Mouse (Mus musculus) lung, embryonic 14.5 days (tissue): ENCODE results near the gene Nrgn. TPM values are rescaled to one million over a fixed set of nuclear protein-coding genes. Genes with fewer than 3 reads are reported as not detected.

ENCODE experiments used
- ATAC-seq: fragments of 200-750 bp; cut with Nextera tagmentation; 2 replicates; pipeline ENCODE4 v1.8.0; 2017; ENCODE audit warnings: mild to moderate bottlenecking, moderate TSS enrichment, moderate library complexity; ENCODE audit not compliant: insufficient read depth
- DNase-seq: peaks from one replicate; pipeline ENCODE4 v3.0.0-alpha.2; 2015
- H3K27ac ChIP-seq: fragments of 300-500 bp; sonication (generic); 2 replicates; pipeline ENCODE4 v1.5.1; 2014; ENCODE audit warnings: low read depth, mild to moderate bottlenecking, moderate library complexity
- H3K27me3 ChIP-seq: fragments of 300-500 bp; sonication (generic); 2 replicates; pipeline ENCODE4 v1.6.1; 2014; ENCODE audit warnings: low read length, control low read depth; ENCODE audit not compliant: insufficient read depth
- H3K36me3 ChIP-seq: fragments of 300-500 bp; sonication (generic); 2 replicates; pipeline ENCODE4 v1.6.1; 2014; ENCODE audit warnings: control low read depth; ENCODE audit not compliant: insufficient read depth
- H3K4me1 ChIP-seq: fragments of 300-500 bp; sonication (generic); 2 replicates; pipeline ENCODE4 v1.6.1; 2014; ENCODE audit warnings: antibody characterized with exemption, control low read depth; ENCODE audit not compliant: insufficient read depth
- H3K4me2 ChIP-seq: fragments of 300-500 bp; sonication (generic); 2 replicates; pipeline ENCODE4 v1.6.1; 2014; ENCODE audit warnings: mild to moderate bottlenecking
- H3K4me3 ChIP-seq: fragments of 300-500 bp; sonication (generic); 2 replicates; pipeline ENCODE4 v1.5.1; 2014; ENCODE audit warnings: low read depth, low read length
- H3K9ac ChIP-seq: fragments of 300-500 bp; sonication (generic); 2 replicates; pipeline ENCODE4 v1.6.1; 2014
- H3K9me3 ChIP-seq: fragments of 300-500 bp; sonication (generic); 2 replicates; pipeline ENCODE4 v1.6.1; 2016; ENCODE audit warnings: low read depth, low read length, control low read depth
- CTCF ChIP-seq: IDR thresholded peaks from 2 replicates; pipeline ENCODE4 v1.5.1; 2016; ENCODE audit warnings: antibody characterized with exemption, low read depth
- WGBS: fragments of 180-500 bp; shearing (Covaris S2); extraction: QIAGEN DNeasy Blood & Tissue Kit; methylation state at CpG from one replicate; pipeline ENCODE4 v1.1.7; 2014; 5-methylcytosine and 5-hydroxymethylcytosine counted together
- polyA plus RNA-seq: library from polyadenylated mRNA; unstranded; fragments of >200 nt; fragmentation: Nextera tagmentation; extraction: Ambion mirVana; gene quantifications from 2 replicates; pipeline ENCODE4 v1.2.1, GENCODE M21; 2014

Gene Nrgn
- 6.0 and 7.2 TPM in 2 replicates for polyA plus RNA-seq

GRCm38 (mm10) chr9:37552536-37553293 lies at the start of gene Nrgn:
Gene Nrgn (minus strand): TSS chr9:37552904.
- H3K27me3 ChIP-seq: peaks cover 19% of the 10 kb centered on the region
- 5% methylated on average over 31 of the region's 31 CpGs for WGBS
- DNase-seq: peak; percentile 95
- H3K4me2 ChIP-seq: peak within 1 kb of the TSS; percentile 78
- peak within 1 kb of the TSS; percentile 42 for H3K4me3 ChIP-seq
- no peaks in the 10 kb centered on the region for H3K36me3 ChIP-seq
- peaks cover 5% of the 10 kb centered on the region; the same call in 1 of the 2 replicates for H3K4me1 ChIP-seq
- peak; percentile 98 for ATAC-seq
- no peak within 1 kb of the TSS for H3K27ac ChIP-seq
- no peak for TF ChIP-seq CTCF
- H3K9ac ChIP-seq: peak within 1 kb of the TSS; percentile 30
- H3K9me3 ChIP-seq: no peaks in the 10 kb centered on the region

GRCm38 (mm10) chr9:37600538-37601205 lies 48.0 kb upstream of the Nrgn start:
- no peak for TF ChIP-seq CTCF
- no peak overlapping the region for H3K9ac ChIP-seq
- DNase-seq: no peak
- H3K27ac ChIP-seq: no peak overlapping the region
- 91% methylated on average over 2 of the region's 2 CpGs for WGBS
- no peak overlapping the region for H3K4me3 ChIP-seq
- no peaks in the 10 kb centered on the region for H3K4me1 ChIP-seq
- ATAC-seq: no peak
- H3K4me2 ChIP-seq: no peak overlapping the region
- H3K36me3 ChIP-seq: no peaks in the 10 kb centered on the region
- no peaks in the 10 kb centered on the region for H3K9me3 ChIP-seq
- no peaks in the 10 kb centered on the region for H3K27me3 ChIP-seq

- ATAC-seq: no peak
Observed at GRCm38 (mm10) chr9:37598637-37599036, 45.9 kb upstream of the Nrgn start.

GRCm38 (mm10) chr9:37595570-37595969 lies 42.9 kb upstream of the Nrgn start:
- no peak overlapping the region for H3K27ac ChIP-seq
- no peaks in the 10 kb centered on the region for H3K4me1 ChIP-seq
- no peaks in the 10 kb centered on the region for H3K9me3 ChIP-seq
- no peak overlapping the region for H3K4me2 ChIP-seq
- H3K4me3 ChIP-seq: no peak overlapping the region
- TF ChIP-seq CTCF: no peak
- no peaks in the 10 kb centered on the region for H3K36me3 ChIP-seq
- no peak overlapping the region for H3K9ac ChIP-seq
- DNase-seq (no peak), ATAC-seq (no peak)
- no peaks in the 10 kb centered on the region for H3K27me3 ChIP-seq
- WGBS: 43% methylated on average over 1 of the region's 1 CpGs

More at GRCm38 (mm10) chr9:37598637-37599036, 45.9 kb upstream of the Nrgn start:
- TF ChIP-seq CTCF: no peak
- DNase-seq: no peak
- H3K4me1 ChIP-seq: no peaks in the 10 kb centered on the region
- no peak overlapping the region for H3K4me3 ChIP-seq
- no peaks in the 10 kb centered on the region for H3K9me3 ChIP-seq
- H3K27ac ChIP-seq: no peak overlapping the region
- WGBS: 89% methylated on average over 2 of the region's 2 CpGs
- no peak overlapping the region for H3K4me2 ChIP-seq
- H3K9ac ChIP-seq: no peak overlapping the region
- no peaks in the 10 kb centered on the region for H3K27me3 ChIP-seq
- H3K36me3 ChIP-seq: no peaks in the 10 kb centered on the region

- no peak for ATAC-seq
- WGBS: 71% methylated on average over 3 of the region's 3 CpGs
Observed at GRCm38 (mm10) chr9:37593690-37594089, 41.0 kb upstream of the Nrgn start.

GRCm38 (mm10) chr9:37592633-37593032 lies 39.9 kb upstream of the Nrgn start:
- no peak overlapping the region for H3K4me3 ChIP-seq
- no peaks in the 10 kb centered on the region for H3K4me1 ChIP-seq
- no peaks in the 10 kb centered on the region for H3K36me3 ChIP-seq
- no peak for DNase-seq
- no peaks in the 10 kb centered on the region for H3K27me3 ChIP-seq
- no peak for ATAC-seq
- 48% methylated on average over 6 of the region's 6 CpGs for WGBS
- no peaks in the 10 kb centered on the region for H3K9me3 ChIP-seq
- H3K4me2 ChIP-seq: no peak overlapping the region
- H3K9ac ChIP-seq: no peak overlapping the region
- no peak overlapping the region for H3K27ac ChIP-seq
- no peak for TF ChIP-seq CTCF

More at GRCm38 (mm10) chr9:37593690-37594089, 41.0 kb upstream of the Nrgn start:
- H3K27ac ChIP-seq: no peak overlapping the region
- no peak overlapping the region for H3K4me2 ChIP-seq
- no peak for DNase-seq
- H3K9me3 ChIP-seq: no peaks in the 10 kb centered on the region
- no peaks in the 10 kb centered on the region for H3K4me1 ChIP-seq
- H3K4me3 ChIP-seq: no peak overlapping the region
- no peak overlapping the region for H3K9ac ChIP-seq
- H3K36me3 ChIP-seq: no peaks in the 10 kb centered on the region
- TF ChIP-seq CTCF: no peak
- H3K27me3 ChIP-seq: no peaks in the 10 kb centered on the region

GRCm38 (mm10) chr9:37592025-37592424 lies 39.3 kb upstream of the Nrgn start:
- no peak overlapping the region for H3K9ac ChIP-seq
- H3K4me3 ChIP-seq: no peak overlapping the region
- no peak for TF ChIP-seq CTCF
- H3K36me3 ChIP-seq: no peaks in the 10 kb centered on the region
- 74% methylated on average over 2 of the region's 2 CpGs for WGBS
- H3K4me1 ChIP-seq: no peaks in the 10 kb centered on the region
- no peaks in the 10 kb centered on the region for H3K27me3 ChIP-seq
- no peak overlapping the region for H3K4me2 ChIP-seq
- no peak for ATAC-seq
- no peak for DNase-seq
- H3K27ac ChIP-seq: no peak overlapping the region
- no peaks in the 10 kb centered on the region for H3K9me3 ChIP-seq
